Mouse (Mus musculus) MEL (cell line): ENCODE results near the gene Dock9. TPM values are rescaled to one million over a fixed set of nuclear protein-coding genes. Genes with fewer than 3 reads are reported as not detected.

Source experiments
- DNase-seq: peaks from one replicate; pipeline ENCODE4 v3.0.0; 2011; ENCODE audit warnings: low read depth, low spot score
- H3K27ac ChIP-seq: 2 replicates; pipeline ENCODE4 v1.5.1; 2012; ENCODE audit warnings: low read depth, mild to moderate bottlenecking, control low read depth, low read length, moderate library complexity; ENCODE audit not compliant: control insufficient read depth
- H3K27me3 ChIP-seq, 2 experiments: fragments of 150-350 bp in 1 of 2; sonication (generic) in 1 of 2; 2 replicates each; pipeline ENCODE4 v1.6.1; 2012; ENCODE audit warnings: low read length in 2 of 2, mild to moderate bottlenecking in 2 of 2, improper control_type of control experiment in 1 of 2, moderate library complexity in 1 of 2; ENCODE audit not compliant: insufficient read depth in 2 of 2, control insufficient read depth in 1 of 2
- H3K36me3 ChIP-seq, 2 experiments: 2 replicates each; pipeline ENCODE4 v1.6.1; 2012 to 2014; ENCODE audit warnings: low read length in 2 of 2, improper control_type of control experiment in 1 of 2, inconsistent platforms in 1 of 2, mild to moderate bottlenecking in 1 of 2; ENCODE audit not compliant: insufficient read depth in 2 of 2, control insufficient read depth in 1 of 2
- H3K4me1 ChIP-seq, 2 experiments: fragments of 150-350 bp in 1 of 2; sonication (generic) in 1 of 2; 2 replicates each; pipeline ENCODE4 v1.6.1; 2012; ENCODE audit warnings: low read length in 2 of 2, improper control_type of control experiment in 1 of 2, mild to moderate bottlenecking in 1 of 2; ENCODE audit not compliant: insufficient read depth in 2 of 2, control insufficient read depth in 1 of 2
- H3K4me3 ChIP-seq, 2 experiments: fragments of 150-350 bp in 1 of 2; sonication (generic) in 1 of 2; 2 replicates each; pipeline ENCODE4 v1.5.1; 2012; ENCODE audit warnings: low read depth in 2 of 2, low read length in 2 of 2, mild to moderate bottlenecking in 2 of 2, moderate library complexity in 2 of 2, control low read depth in 1 of 2, improper control_type of control experiment in 1 of 2; ENCODE audit not compliant: control insufficient read depth in 1 of 2, insufficient read depth in 1 of 2
- H3K79me2 ChIP-seq: 2 replicates; pipeline ENCODE4 v1.6.1; 2012; ENCODE audit warnings: mild to moderate bottlenecking, low read length, moderate library complexity; ENCODE audit not compliant: control insufficient read depth, poor library complexity, insufficient read depth
- H3K9ac ChIP-seq: 2 replicates; pipeline ENCODE4 v1.6.1; 2012; ENCODE audit warnings: low read depth, mild to moderate bottlenecking, control low read depth, low read length, moderate library complexity; ENCODE audit not compliant: control insufficient read depth, poor library complexity, severe bottlenecking
- H3K9me3 ChIP-seq: fragments of 150-350 bp; sonication (generic); replicated peaks from 2 replicates; pipeline ENCODE4 v1.6.1; 2012; ENCODE audit warnings: mild to moderate bottlenecking, low read length, improper control_type of control experiment, moderate library complexity; ENCODE audit not compliant: insufficient read depth
- ELF1 ChIP-seq: IDR thresholded peaks from 2 replicates; pipeline ENCODE4 v1.6.1; 2014; ENCODE audit warnings: low read depth, mild to moderate bottlenecking, inconsistent platforms, low read length, improper control_type of control experiment, moderate library complexity
- EP300 ChIP-seq, 2 experiments: IDR thresholded peaks; 2 replicates each; pipeline ENCODE4 v1.6.1; 2011; ENCODE audit warnings: improper control_type of control experiment in 2 of 2, low read length in 2 of 2, low read depth in 1 of 2, mild to moderate bottlenecking in 1 of 2
- JUND ChIP-seq: IDR thresholded peaks from 2 replicates; pipeline ENCODE4 v1.6.1; 2011; ENCODE audit warnings: low read depth, mild to moderate bottlenecking, improper control_type of control experiment, low read length
- KAT2A ChIP-seq: conservative IDR thresholded peaks from 2 replicates; pipeline ENCODE4 v1.6.1; 2012; ENCODE audit warnings: low read depth, low read length, improper control_type of control experiment, inconsistent platforms
- MAZ ChIP-seq: IDR thresholded peaks from 2 replicates; pipeline ENCODE4 v1.6.1; 2012; ENCODE audit warnings: low read depth, mild to moderate bottlenecking, inconsistent platforms, low read length, improper control_type of control experiment
- MYC ChIP-seq: IDR thresholded peaks from 2 replicates; pipeline ENCODE4 v1.6.1; 2011; ENCODE audit warnings: low read depth, mild to moderate bottlenecking, low read length, improper control_type of control experiment, moderate library complexity
- NRF1 ChIP-seq: IDR thresholded peaks from 2 replicates; pipeline ENCODE4 v1.6.1; 2014; ENCODE audit warnings: low read depth, mild to moderate bottlenecking, inconsistent platforms, low read length, improper control_type of control experiment, moderate library complexity; ENCODE audit not compliant: poor library complexity, insufficient read depth, severe bottlenecking
- POLR2AphosphoS5 ChIP-seq: IDR thresholded peaks from 2 replicates; pipeline ENCODE4 v1.6.1; 2012; ENCODE audit warnings: low read depth, borderline replicate concordance, mild to moderate bottlenecking, inconsistent platforms, low read length, moderate library complexity, mixed read lengths
- RAD21 ChIP-seq: IDR thresholded peaks from 2 replicates; pipeline ENCODE4 v1.6.1; 2011; ENCODE audit warnings: mild to moderate bottlenecking, low read depth, low read length, improper control_type of control experiment
- RCOR1 ChIP-seq: IDR thresholded peaks from 2 replicates; pipeline ENCODE4 v1.6.1; 2012; ENCODE audit warnings: low read depth, mild to moderate bottlenecking, inconsistent platforms, low read length, improper control_type of control experiment
- SIN3A ChIP-seq: IDR thresholded peaks from 2 replicates; pipeline ENCODE4 v1.6.1; 2012; ENCODE audit warnings: low read length, improper control_type of control experiment, inconsistent platforms
- TAL1 ChIP-seq: IDR thresholded peaks from 2 replicates; pipeline ENCODE4 v1.6.1; 2012; ENCODE audit warnings: mild to moderate bottlenecking, inconsistent platforms, low read length, moderate library complexity, mixed read lengths
- TCF12 ChIP-seq: IDR thresholded peaks from 2 replicates; pipeline ENCODE4 v1.6.1; 2014; ENCODE audit warnings: low read depth, mild to moderate bottlenecking, inconsistent platforms, low read length, improper control_type of control experiment, moderate library complexity
- USF2 ChIP-seq, 2 experiments: IDR thresholded peaks; 2 replicates each; pipeline ENCODE4 v1.6.1; 2011 to 2012; ENCODE audit warnings: improper control_type of control experiment in 2 of 2, low read length in 2 of 2, borderline replicate concordance in 1 of 2, inconsistent platforms in 1 of 2, low read depth in 1 of 2, mild to moderate bottlenecking in 1 of 2; ENCODE audit not compliant: insufficient read depth in 1 of 2
- ZMIZ1 ChIP-seq: IDR thresholded peaks from 2 replicates; pipeline ENCODE4 v1.6.1; 2012; ENCODE audit warnings: low read depth, mild to moderate bottlenecking, inconsistent platforms, low read length, improper control_type of control experiment, moderate library complexity
- polyA plus RNA-seq, 2 experiments: library from polyadenylated mRNA; stranded (reverse) in 1 of 2; unstranded in 1 of 2; fragments of >175 nt in 1 of 2; fragments of >200 nt in 1 of 2; gene quantifications; 2 replicates each; pipeline versions ENCODE4 v1.2.1 to v1.2.4; 2012; ENCODE audit warnings: low replicate concordance in 2 of 2, low read depth in 1 of 2; ENCODE audit not compliant: insufficient read length in 2 of 2, insufficient read depth in 1 of 2, missing spikeins in 1 of 2
- total RNA-seq: library from RNA; depleted of rRNA; stranded (reverse); fragments of 300-350 nt; gene quantifications from 2 replicates; pipeline ENCODE4 v1.2.3, GENCODE M21; 2012; rRNA removed

The Dock9 gene
- total and polyA plus RNA-seq, 3 experiments = 6.3 to 9.4 TPM; not detected in 1

GRCm38 (mm10) chr14:121493712-121494111, 303.9 kb downstream of the Dock9 start:
- no peaks in the 10 kb centered on the region for H3K79me2 ChIP-seq
- no peak overlapping the region for H3K4me3 ChIP-seq
- no peaks in the 10 kb centered on the region for H3K27me3 ChIP-seq
- TF ChIP-seq MYC (no peak), KAT2A (no peak), ZMIZ1 (no peak), POLR2AphosphoS5 (no peak), SIN3A (no peak), TAL1 (no peak), JUND (no peak), RCOR1 (no peak), EP300 (IDR thresholded peaks at IDR 0.05; ENCODE audit: low read depth in 1 of 2, low read length in 2 of 2) (no peak), NRF1 (no peak), TCF12 (no peak), RAD21 (no peak), USF2 (IDR thresholded peaks at IDR 0.05; ENCODE audit: borderline replicate concordance in 1 of 2, insufficient read depth in 1 of 2, low read depth in 1 of 2, low read length in 2 of 2) (no peak), ELF1 (no peak)
- no peak for DNase-seq
- H3K9me3 ChIP-seq = no peaks in the 10 kb centered on the region
- H3K4me1 ChIP-seq = no peaks in the 10 kb centered on the region
- H3K27ac ChIP-seq = no peak overlapping the region
- no peak overlapping the region for H3K9ac ChIP-seq
- no peaks in the 10 kb centered on the region for H3K36me3 ChIP-seq

DNA sequence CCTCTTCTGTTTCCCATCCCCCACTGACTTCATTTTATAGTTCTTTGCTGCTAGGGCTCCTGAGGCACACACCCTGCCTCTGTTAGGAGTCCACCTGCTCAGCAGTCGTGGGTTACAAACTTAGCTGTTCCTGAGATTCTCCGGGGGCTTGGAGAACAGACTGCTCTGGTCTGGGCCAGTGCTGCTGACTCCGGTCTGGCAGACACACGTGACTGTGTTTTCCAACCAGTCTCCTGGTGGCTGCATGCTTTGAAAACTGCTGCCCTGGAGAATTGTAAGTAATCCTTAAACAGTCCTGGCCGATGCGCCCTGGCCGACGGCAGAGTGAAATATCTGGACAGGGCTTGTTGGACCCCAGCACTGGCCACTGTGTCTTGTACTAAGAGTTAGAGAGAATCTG, 305.3 kb downstream of the Dock9 start:
- H3K27me3 ChIP-seq = 0 out of 4 replicates have a peak, but pooled peaks cover 0 to 2% of the 10 kb centered on the region in 2 experiments
- H3K4me1 ChIP-seq = no peaks in the 10 kb centered on the region
- TF ChIP-seq MAZ = no peak
- H3K79me2 ChIP-seq = no peaks in the 10 kb centered on the region
- no peak for DNase-seq
- H3K9ac ChIP-seq = no peak overlapping the region
- H3K36me3 ChIP-seq = no peaks in the 10 kb centered on the region
- H3K4me3 ChIP-seq = no peak overlapping the region
- H3K9me3 ChIP-seq = no peaks in the 10 kb centered on the region
- no peak overlapping the region for H3K27ac ChIP-seq

Other genes starting within 250 kb of the Dock9 start
- gene Ubac2, start 80.8 kb upstream of the Dock9 start, total RNA-seq = 30.5 and 32.9 TPM in 2 replicates
- gene Ubac2, start 80.8 kb upstream of the Dock9 start, polyA plus RNA-seq = 10 to 100 TPM in 1 of 2 experiments, not detected in 1; 44.8 TPM
- gene Gpr18, start 117.9 kb upstream of the Dock9 start, total RNA-seq = 0.15 and 0.20 TPM in 2 replicates
- gene Gpr18, start 117.9 kb upstream of the Dock9 start, polyA plus RNA-seq = under 1 TPM in 1 of 2 experiments, not detected in 1; 0.06 TPM
- gene Gpr183, start 167.4 kb upstream of the Dock9 start, total RNA-seq = 0.04 and 0.07 TPM in 2 replicates
- gene Gpr183, start 167.4 kb upstream of the Dock9 start, polyA plus RNA-seq = under 1 TPM in 1 of 2 experiments, not detected in 1; 0.06 TPM
- not detected in 2 replicates for gene Timm8a2, start 236.8 kb upstream of the Dock9 start, total RNA-seq
- under 1 TPM in 1 of 2 experiments, not detected in 1; 0.18 TPM for gene Timm8a2, start 236.8 kb upstream of the Dock9 start, polyA plus RNA-seq